Mouse (Mus musculus): Measurements from ENCODE around the gene Hist1h4h.
"Not testable (repeated sequence)": the region's sequence is repeated elsewhere in the genome, so short reads cannot be mapped to it uniquely, and the experiment has no call there.

Hist1h4h gene

DNA sequence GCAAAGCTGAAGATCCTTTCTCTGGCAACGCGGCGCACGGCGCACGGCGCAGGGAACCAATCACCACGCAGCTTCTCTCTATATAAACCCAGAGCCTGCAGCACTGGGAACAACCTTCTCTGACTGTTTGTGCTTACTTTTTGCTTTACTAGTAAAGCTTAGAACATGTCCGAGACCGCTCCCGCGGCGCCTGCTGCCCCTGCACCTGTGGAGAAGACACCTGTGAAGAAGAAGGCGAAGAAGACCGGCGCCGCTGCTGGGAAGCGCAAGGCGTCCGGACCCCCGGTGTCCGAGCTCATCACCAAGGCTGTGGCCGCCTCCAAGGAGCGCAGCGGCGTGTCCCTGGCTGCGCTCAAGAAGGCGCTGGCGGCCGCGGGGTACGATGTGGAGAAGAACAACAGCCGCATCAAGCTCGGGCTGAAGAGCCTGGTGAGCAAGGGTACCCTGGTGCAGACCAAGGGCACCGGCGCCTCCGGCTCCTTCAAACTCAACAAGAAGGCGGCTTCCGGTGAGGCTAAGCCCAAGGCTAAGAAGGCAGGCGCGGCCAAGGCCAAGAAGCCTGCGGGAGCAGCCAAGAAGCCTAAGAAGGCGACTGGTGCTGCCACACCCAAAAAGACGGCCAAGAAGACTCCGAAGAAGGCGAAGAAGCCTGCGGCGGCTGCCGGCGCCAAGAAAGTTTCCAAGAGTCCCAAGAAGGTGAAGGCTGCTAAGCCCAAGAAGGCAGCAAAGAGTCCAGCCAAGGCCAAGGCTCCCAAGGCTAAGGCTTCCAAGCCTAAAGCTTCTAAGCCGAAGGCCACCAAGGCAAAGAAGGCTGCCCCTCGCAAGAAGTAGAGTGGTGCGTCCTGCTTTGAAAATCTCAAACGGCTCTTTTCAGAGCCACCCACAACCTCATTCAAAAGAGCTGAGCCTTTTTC is 24.3 kb downstream of the Hist1h4h start:
- DNase-seq (ENCODE audit: low read depth, low spot score): peak; percentile 93

DNA sequence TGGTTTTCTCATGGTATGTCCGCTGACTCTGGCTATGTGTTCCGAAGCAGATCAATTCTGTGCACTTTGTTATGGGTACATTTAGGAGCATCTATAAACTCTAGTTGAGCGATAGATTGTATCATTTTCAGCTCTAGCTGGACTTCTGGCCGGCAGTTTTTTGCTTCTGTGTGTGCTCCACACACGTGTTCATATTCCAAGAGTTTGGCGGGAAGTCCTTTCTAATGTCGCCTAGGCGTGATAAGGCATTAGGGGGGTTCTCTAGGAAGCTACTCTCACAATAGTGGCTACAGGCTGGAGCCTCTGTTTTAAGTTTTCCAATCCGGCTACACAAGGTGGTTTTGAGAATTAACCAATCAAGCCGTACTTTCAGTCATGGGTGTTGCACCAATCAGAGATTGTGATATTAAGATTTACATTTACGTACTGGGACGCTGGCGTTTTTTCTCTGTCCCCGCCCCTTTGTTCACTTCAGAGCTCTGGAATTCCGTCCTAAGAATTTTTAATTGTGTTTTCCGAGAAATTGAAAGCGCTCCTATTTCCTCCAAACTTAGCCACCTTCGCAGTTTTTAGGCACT is 25.1 kb downstream of the Hist1h4h start:
- peak; percentile 93 for DNase-seq (ENCODE audit: low read depth, low spot score)

DNA sequence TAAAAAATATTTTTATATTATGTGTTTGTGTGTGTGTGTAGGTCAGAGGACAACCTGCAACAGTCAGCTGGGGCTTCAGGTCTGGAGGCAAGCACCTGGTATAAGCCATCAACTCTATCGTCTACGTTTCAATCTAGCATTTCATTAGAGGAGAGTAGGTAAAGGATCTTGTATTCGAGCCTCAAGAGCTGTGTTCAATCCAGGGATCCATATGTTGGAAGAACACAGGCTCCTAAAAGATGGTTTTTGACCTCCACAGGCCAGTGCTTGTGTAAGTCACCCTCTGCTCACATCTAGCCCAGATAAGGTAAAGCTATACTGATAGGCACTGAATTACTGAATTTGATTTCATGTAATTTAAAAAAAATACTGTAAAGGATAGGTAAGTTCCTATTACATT is 26.1 kb downstream of the Hist1h4h start:
- DNase-seq (ENCODE audit: low read depth, low spot score): no peak

DNA sequence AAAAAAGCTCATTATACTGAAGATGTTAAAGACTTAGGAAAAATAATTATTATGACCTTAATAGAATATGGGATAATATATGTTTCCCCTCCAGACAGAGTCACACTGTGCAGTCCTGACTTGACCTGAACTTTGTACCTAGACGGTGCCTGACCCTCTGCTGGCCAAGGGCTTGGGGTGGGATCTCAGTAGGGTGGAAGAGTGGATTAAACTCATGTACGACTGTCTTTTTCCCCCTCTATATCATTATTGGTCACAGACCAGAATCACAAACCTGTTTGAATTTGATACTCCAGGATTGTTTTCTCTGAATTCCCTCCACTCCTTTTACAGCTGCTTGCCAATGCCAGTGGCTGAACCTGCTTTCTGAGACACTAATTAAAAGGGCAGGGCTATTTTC is 29.8 kb downstream of the Hist1h4h start:
- DNase-seq (ENCODE audit: low read depth, low spot score): not testable (repeated sequence)

DNA sequence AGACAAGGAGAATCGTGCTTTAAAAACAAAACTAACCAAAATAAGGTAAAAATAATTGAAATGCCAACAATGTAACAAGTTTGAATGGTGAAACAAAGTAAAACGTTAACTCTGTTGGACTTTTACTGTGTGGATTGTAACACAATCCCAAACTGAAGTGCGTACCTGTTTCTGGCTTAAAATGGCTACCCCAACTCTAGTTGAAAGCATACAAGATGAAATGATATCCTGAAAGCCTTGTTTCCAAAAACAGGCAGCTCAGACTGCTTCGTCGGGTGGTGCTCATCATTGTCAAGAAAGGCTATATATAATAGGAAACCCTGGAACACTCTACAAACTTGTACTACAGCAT is 30.7 kb downstream of the Hist1h4h start:
- DNase-seq (ENCODE audit: low read depth, low spot score): not testable (repeated sequence)

DNA sequence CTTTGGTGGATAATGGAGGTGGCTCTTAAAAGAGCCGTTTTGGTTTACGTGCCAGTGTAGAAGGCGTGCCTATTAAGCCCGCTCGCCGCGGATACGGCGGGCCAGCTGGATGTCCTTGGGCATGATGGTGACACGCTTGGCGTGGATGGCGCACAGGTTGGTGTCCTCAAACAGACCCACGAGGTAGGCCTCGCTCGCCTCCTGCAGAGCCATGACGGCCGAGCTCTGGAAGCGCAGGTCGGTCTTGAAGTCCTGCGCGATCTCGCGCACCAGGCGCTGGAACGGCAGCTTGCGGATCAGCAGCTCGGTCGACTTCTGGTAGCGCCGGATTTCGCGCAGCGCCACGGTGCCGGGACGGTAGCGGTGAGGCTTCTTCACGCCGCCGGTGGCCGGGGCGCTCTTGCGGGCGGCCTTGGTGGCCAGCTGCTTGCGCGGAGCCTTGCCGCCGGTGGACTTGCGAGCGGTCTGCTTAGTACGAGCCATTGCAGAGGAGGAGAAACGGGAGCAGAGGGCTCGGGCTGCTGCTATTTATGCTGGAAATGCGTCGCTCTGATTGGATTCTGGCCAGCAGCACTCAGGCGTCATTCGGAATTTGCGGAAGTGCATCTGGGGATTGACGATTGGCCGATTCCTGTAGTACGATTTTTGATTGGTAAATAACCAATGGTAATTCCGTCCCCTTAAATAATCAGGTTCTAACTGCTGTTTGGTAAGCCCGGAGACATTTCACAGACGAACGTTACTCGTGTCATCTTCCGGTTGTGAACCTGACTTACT is 31.2 kb downstream of the Hist1h4h start, which contains the start of gene Hist1h3e:
Gene Hist1h3e (minus strand): TSS at position 487 of the 777 bp plus-strand sequence.
- peak; percentile 99 for DNase-seq (ENCODE audit: low read depth, low spot score)

DNA sequence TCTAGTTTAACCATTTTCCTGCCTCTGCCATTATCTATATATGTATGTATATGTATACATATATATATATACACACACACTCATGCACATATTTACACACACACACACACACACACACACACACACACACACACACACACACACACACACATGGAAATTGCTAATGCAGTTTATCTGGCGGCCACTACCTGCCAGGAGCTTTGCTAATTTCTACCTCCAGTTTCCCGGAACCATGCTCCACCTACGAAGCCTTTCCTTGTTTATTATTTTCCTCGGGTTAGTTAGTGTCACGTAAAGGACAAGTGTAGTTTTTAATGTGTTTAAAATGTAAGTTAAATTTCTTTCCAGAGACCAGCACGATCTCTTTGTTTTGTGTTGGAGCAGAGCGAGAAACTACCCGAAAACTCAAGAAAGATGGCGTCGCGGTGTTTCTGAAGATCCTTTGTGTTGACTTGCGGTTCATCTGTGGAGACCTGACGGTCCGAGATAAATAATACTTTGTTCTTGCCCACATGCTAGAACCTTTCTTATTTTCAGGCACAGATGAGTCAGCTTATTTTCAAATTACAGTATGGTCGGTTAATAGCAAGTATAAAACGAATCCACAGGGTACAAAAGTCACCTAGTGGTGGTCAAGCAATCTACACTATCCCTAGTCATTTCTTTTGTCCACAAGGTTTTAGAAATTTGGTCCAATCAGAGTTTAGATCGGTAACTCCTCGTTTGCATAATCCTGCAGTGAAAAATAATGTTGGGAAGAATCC is 32.0 kb downstream of the Hist1h4h start:
- peak; percentile 80 for DNase-seq (ENCODE audit: low read depth, low spot score)

DNA sequence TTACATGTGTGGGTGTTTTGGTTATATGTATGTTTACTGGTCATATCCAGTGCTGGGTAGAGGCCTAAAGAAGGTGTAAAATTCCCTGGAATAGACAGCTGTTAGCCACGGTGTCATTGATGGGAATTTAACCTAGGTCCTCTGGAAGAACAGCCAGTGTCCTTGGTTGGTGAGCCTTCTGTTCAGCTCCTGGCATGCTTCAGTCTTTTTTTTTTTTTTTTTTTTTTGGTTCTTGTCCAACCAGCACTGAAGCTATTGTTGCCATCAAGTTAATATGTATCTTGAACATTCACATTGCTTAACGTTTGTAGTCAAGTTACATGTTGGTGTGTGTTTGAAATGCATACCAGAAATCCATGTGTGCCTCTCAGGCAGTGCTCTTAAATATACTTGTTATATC is 33.6 kb downstream of the Hist1h4h start:
- no peak for DNase-seq (ENCODE audit: low read depth, low spot score)

DNA sequence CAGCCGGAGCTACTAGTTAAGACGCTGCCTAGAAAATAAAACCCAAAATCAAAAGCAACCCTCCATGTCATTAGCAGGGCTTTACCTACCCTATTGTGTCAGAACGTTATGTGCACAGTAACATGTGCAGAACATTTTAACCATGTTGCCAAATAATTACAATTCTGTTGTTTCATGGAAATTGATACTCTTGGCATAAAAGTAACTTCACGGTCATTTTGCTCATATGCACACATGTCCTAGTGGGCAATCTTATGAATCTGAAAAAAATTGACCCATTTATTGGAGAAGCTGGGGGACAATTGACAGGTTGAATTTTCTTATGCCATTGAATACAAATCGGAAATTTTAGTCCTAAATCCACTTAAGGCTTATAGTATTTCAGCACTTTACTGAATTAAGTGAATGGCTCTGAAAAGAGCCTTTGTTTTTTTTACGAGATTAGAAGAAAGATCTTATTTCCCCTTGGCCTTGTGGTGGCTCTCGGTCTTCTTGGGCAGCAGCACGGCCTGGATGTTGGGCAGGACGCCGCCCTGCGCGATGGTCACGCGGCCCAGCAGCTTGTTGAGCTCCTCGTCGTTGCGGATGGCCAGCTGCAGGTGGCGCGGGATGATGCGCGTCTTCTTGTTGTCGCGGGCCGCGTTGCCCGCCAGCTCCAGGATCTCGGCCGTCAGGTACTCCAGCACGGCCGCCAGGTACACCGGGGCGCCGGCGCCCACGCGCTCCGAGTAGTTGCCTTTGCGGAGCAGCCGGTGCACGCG is 39.6 kb downstream of the Hist1h4h start:
- not testable (repeated sequence) for DNase-seq (ENCODE audit: low read depth, low spot score)

DNA sequence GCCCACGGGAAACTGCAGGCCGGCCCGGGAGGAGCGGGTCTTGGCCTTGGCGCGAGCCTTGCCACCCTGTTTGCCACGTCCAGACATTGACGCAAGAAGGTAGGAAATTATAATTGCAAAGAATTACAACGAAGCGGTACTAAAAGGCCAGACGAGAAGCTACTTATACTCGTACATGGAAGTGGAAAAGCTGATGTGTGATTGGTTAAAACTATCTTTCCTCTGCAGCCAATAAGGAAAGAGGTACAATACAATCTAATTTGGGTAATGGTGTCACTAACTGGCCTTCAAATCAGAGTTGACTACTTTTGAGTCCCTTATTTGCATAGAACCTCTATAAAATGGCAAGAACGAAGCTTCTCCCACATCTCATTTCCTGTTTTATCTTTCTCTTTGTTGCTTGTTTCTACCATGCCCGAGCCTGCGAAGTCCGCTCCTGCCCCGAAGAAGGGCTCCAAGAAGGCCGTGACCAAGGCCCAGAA is 40.2 kb downstream of the Hist1h4h start, which contains the start of the genes Hist1h2ae and Hist1h2bg:
Gene Hist1h2ae (minus strand): TSS at position 199 of the 482 bp plus-strand sequence.
Gene Hist1h2bg (plus strand): TSS at position 375 of the 482 bp plus-strand sequence.
- peak; percentile 95 for DNase-seq (ENCODE audit: low read depth, low spot score)

DNA sequence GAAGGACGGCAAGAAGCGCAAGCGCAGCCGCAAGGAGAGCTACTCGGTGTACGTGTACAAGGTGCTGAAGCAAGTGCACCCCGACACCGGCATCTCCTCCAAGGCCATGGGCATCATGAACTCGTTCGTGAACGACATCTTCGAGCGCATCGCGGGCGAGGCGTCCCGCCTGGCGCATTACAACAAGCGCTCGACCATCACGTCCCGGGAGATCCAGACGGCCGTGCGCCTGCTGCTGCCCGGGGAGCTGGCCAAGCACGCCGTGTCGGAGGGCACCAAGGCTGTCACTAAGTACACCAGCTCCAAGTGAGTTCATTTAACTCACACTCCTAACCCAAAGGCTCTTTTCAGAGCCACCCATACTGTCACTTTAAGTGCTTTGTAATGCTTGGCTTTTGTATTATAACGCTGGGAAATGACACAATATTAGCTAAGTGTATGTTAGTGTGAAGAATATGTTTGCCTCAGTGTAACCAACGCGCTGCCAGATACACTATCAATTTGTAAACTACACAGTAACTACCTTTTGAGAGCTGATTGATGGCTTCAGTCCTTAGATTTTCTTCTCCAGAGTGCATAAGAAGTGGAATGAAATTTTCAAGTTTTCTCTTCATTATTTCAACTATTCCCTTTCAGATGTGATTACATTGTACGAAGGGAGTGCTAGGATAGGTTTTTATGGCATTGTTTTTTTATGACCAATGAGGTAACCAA is 40.8 kb downstream of the Hist1h4h start:
- not testable (repeated sequence) for DNase-seq (ENCODE audit: low read depth, low spot score)

DNA sequence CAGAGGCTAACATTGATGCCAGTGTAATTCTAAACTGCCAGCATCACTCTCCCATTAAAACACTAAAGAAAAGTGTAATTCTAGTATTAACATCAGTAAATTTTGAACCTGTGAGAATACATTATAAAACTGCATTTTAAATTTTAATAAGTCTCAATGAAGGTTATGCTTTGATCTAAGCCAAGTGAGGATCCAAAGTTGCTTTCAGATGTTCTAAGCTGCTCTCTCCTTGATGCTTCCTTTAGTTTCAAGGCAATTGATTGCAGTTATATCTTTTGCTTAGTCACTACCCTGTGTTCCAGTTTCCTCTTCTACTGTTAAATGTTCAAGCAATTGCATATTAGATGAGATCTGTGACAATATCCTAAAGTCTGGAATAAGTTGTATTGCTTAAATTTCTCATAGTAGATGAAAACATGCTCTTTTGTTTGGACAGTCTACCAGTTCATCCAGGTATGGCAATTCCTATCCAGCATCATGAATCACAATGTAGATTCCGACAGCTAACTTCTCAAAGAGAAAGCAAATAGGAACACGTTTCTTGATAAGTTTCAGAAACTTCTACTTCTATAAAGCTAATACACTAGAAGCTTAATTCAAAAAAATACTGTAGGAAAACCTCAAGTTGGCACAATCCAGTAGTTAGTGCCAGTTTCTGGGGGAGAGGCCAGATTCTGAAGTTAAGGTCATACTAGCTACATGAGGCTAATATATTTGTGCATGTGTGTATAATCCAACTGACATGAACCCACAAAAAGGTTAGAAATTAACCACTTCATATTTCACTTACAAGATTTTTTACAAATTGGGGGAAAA is 41.6 kb downstream of the Hist1h4h start:
- DNase-seq (ENCODE audit: low read depth, low spot score): no peak

DNA sequence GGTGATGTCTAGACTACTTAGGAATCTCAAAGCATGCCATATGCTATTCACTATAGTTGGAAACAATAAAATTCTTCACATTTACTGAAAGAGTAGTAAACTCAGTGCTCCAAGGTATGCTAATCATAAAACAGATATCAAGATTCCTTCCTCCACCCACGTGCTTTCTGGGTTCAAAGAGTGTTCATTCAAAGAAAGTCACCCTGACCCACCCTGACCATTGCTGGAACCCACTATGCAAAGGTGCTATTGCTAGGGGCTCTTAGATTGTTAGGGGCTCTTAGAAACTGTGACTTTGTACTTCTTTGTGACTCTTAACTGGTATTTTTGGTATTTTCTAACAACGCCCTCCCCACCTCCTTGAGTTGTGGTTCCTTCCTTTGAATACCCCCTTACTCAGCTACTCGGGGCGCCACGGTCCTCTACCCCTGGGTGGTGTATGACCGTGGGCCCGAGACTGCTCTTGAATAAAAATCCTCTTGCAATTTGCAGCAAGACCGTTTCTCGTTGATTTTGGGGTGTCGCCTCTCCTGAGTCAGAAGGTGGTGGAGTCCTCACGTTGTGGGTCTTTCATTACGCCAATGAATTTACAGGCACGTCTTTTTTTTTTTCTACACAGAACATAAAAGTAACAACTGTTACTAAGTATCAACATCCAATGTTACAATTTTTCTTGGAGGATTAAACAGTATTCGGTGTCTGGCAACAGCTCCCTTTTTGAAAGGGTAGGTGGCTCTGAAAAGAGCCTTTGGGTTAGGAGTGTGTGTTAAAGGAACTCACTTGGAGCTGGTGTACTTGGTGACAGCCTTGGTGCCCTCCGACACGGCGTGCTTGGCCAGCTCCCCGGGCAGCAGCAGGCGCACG is 42.4 kb downstream of the Hist1h4h start:
- DNase-seq (ENCODE audit: low read depth, low spot score): not testable (repeated sequence)

DNA sequence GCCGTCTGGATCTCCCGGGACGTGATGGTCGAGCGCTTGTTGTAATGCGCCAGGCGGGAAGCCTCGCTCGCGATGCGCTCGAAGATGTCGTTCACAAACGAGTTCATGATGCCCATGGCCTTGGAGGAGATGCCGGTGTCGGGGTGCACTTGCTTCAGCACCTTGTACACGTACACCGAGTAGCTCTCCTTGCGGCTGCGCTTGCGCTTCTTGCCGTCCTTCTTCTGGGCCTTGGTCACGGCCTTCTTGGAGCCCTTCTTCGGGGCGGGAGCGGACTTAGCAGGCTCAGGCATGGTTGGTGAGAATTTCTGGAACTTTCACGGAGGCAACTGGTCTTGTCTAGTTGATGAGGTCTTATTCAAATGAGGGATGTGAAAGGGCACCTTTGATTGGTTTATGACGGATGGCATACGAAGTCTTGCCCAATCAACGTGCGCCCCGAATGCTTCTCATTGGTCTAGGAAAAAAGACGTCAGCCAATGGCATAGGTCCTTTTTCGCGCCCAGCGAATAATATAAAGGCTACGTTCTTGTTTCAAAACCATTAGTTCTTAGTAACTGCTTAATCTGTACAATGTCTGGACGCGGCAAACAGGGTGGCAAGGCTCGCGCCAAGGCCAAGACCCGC is 43.2 kb downstream of the Hist1h4h start, which contains the start of the genes Hist1h2bf and Hist1h2ad:
Gene Hist1h2bf (minus strand): TSS at position 299 of the 627 bp plus-strand sequence.
Gene Hist1h2ad (plus strand): TSS at position 484 of the 627 bp plus-strand sequence.
- DNase-seq (ENCODE audit: low read depth, low spot score): peak; percentile 98

DNA sequence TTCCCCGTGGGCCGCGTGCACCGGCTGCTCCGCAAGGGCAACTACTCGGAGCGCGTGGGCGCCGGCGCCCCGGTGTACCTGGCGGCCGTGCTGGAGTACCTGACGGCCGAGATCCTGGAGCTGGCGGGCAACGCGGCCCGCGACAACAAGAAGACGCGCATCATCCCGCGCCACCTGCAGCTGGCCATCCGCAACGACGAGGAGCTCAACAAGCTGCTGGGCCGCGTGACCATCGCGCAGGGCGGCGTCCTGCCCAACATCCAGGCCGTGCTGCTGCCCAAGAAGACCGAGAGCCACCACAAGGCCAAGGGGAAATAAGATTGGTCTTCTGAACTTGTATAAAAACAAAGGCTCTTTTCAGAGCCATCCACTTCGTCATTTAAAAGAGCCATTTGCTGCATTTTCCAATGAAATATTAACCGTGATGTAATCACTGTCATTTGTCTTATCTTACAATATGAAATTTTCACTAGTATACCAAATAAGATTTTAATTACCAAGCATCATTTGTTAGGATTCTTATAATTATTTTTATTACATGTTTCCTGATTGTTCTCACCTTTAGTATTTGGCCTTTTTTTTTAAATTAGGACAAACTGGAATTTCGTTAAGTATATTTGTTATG is 43.8 kb downstream of the Hist1h4h start:
- DNase-seq (ENCODE audit: low read depth, low spot score): not testable (repeated sequence)

DNA sequence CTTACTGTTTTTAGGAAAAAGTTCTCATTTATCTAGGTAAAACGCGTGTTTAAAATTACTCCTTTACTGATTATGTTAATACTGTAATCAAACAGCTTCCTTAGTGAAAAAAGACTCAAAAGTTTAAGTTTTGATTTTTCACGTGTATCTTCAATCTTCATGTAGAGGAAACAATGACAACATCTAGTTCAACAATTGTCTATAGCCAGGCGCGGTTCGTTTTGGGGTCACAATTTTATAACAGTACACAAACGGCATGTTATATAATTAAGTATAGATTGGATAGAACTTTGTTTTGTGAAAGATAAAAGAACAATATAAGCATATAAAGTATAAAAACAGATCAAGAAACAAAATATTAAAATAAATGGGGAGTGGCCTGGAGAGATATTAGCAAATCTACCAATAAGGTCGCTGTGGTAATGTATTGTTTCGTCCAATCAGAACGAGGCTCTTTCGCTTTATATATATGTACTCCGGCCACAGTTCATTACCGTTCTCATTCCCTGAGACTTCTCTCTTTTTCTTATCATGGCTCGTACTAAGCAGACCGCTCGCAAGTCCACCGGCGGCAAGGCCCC is 44.5 kb downstream of the Hist1h4h start, which contains the start of gene Hist1h3d:
Gene Hist1h3d (plus strand): TSS at position 493 of the 581 bp plus-strand sequence.
- DNase-seq (ENCODE audit: low read depth, low spot score): peak; percentile 89

All from forelimb bud, embryonic 11.5 days (tissue).